Mouse (Mus musculus): ENCODE measurements around the gene Cblb.

GRCm38 (mm10) chr16:52057335-52057734 lies 26.3 kb downstream of the Cblb start:
- no peak for TF ChIP-seq CTCF (IDR thresholded peaks at IDR 0.05; ENCODE audit: low read depth)
- no peak for TF ChIP-seq EP300 (IDR thresholded peaks at IDR 0.05; ENCODE audit: low read depth)

All from liver, embryonic 14.5 days (tissue).